Mouse (Mus musculus): ENCODE results near the gene Col11a2. TPM values are rescaled to one million over a fixed set of nuclear protein-coding genes. Genes with fewer than 3 reads are reported as not detected.

Col11a2 gene
- polyA plus RNA-seq, 1 experiment from 2014 or later, result 1.5 TPM

DNA sequence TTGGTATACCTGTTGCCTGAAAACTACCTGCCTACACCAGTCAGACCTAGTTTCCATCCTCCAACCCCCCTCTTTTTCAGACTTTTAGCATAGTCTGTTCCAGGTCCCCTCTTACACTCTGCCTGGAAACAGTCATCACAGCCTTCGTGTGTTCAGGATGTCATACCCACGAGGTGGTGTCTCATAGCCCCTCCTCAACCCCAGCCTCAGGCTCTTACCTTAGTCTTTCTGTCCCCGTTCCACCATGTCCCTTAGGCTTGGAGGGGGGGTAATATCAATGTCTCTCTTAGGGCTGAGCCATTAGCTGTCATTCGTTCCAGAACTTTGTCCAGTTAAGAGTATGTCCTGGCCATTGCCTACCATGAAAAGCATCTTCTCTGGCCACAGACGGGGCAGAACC lies 61.9 kb downstream of the Col11a2 start:
- DNase-seq (ENCODE audit: low spot score), result no peak

DNA sequence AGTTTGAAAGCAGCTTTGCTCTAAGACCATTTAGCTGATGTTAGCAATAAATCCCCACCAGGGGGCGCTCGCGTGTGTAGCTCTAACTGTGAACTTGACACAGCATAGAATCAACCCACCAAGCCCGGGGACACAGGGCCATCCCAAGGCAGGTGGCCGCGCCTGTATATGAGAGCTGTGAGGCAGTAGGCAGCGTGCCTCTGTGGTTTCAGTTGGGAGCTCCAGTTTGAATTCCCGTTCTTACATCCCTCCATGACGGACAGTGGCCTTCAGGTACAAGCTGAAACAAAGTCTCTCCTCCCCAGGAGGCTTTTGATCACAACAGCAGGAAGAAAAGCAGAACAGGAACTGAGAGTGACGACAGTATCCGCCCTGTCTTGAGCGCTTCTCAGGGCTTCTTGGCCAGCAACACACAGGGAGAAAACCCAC lies 62.4 kb downstream of the Col11a2 start:
- peak; percentile 96 for DNase-seq (ENCODE audit: low spot score)

DNA sequence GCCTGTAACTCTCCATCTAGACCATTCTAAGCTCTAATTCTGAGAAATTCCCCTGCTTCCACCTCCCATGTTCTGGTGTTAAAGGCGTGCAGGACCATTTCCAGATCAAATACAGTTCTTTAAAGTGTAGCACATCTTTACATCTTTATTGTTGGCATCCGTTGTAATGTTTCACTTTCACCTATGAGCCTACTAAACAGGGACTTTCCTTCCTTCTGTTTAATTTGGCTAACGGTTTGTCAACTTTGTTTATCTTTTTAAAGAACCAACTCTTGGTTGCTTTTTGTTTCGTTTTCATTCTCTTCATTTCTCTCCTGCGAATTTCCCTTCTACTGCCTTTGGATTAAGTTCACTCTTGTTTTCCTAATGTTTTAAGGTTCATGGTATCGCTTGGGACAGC lies 63.6 kb downstream of the Col11a2 start:
- DNase-seq (ENCODE audit: low spot score), result no peak

DNA sequence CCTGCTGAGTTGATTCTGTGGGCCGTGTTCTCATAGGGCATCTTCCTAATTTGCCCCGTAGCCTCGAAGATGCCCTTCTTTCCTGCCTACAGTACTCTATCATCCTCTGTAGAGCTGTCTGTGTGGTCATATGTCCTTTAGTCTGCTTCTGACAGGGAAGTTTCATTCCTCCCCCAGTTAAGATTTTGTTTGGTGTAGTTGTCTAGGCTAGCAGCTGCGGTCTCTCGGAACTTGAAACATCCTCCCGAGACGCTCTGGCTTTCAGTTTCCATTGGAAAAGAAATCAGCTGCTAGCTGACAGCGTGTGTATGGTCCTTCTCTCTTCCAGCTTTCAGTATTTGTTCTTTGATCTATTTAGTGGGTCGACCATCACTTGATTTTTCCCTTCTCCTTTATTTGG lies 65.6 kb downstream of the Col11a2 start:
- no peak for DNase-seq (ENCODE audit: low spot score)

DNA sequence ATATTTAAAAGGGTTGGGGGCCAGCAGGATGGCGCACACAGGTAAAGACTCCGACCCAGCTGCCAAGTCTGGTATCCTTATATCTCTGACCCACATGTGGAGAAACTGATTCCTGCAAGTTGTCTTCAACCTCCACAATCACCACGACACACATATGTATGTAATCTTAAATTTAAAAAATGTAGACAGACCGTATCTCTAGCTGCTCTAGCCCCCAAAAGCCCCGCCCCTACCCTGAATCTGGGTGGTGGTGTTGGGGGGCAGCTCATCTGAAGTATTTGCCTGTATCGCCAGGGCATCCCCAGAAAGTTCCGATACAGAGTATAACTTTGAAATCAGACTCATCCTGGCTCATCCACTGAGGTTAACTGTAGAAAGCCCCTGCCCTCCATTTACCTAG lies 67.3 kb downstream of the Col11a2 start:
- DNase-seq (ENCODE audit: low spot score), result peak; percentile 1

DNA sequence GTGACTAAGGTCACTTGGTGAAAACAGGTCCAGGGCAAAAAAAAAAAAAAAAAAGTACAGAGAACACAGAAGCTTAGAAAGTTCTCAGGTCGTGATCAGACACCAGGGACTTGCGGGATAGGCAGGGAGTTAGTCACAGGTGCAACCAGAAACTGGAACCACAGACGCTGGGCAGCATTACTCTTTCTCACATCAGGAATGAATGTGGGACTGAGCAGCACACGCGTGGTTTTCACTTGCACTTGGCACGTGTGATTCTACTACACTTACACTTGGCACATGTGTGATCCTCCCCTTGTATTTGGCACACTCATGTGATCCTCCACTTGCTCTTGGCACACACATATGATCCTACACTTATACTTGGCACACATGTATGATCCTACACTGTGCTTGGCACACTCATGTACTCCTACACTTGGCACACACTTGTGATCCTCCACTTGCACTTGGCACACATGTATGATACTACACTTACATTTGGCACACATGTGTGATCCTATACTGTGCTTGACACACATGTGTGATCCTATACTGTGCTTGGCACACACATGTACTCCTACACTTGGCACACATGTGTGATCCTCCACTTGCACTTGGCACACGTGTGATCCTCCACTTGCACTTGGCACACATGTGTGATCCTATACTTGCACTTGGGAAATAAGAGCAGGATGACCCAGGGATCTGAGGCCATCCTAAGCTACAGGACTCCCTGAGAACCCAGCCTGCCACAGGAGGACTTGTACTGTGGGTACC lies 68.1 kb downstream of the Col11a2 start:
- no peak for DNase-seq (ENCODE audit: low spot score)

DNA sequence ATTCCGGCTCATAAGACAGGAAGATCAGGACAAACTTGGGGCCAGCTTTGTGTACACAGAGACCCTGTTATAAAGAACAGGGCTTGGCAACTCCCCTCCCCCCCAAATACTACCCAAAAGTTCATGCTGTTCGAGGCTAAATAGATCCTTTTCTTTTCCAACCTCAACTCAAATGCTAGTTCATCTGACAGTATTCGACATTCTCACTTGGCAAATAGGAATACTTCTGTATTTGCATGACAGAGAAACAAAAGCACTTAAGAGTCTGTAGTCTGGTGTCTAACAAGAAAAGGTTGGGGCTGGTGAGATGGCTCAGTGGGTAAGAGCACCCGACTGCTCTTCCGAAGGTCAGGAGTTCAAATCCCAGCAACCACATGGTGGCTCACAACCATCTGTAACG lies 69.2 kb downstream of the Col11a2 start:
- DNase-seq (ENCODE audit: low spot score), result no peak

DNA sequence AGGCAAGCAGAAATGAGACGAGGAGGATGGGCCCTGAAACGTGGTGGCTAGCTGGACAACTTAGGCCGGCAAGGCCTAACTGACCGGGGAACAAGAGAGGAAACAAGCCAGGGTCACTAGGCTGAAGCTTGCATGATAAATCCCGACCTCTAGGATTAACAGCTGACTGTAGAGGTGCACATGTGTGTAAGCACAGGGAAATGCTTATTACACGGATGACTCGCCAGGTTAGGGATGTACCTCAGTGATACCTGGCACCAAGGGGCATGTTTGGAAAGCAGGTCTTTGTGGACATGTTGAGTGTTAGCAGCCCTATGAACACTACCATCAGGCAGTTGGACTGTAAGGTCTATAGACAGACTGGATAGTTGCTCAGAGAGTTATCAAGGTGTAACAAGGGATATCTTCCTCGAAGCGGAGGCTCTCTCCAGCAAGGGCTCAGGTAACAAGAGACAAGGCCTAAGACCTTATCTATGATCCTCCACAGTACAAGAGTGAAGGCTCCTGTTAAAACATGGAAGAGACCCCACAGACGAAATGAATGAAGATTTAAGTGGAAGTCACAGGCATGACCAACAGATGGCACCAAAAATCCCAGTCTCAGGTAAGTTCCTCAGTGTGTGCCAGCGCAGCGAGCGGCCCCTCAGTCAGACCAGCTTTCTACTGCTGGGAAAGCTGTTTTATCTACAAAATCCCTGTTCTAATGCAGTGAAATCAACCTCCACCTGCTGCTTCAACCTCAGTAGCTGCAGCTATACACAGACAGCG lies 70.0 kb downstream of the Col11a2 start:
- DNase-seq (ENCODE audit: low spot score), result peak; percentile 53

DNA sequence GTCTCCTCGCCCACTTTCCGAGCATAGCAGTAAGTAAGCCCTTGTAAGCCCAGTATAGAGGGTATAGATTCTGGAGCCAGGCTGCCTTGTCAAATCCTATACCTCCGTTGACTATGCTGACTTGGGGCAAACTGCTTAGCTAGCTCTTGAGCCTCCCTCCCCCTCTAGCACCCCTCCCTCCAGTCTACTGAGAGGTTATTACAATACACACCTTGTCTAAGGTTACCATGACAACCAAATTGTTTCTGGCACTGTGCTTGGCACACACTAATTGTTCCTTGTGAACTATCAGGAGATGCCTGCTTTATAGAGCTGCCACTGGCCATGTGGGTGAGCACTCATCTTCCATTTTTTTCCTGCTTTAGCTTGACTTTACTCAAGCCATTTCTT lies 70.6 kb downstream of the Col11a2 start:
- no peak for DNase-seq (ENCODE audit: low spot score)

DNA sequence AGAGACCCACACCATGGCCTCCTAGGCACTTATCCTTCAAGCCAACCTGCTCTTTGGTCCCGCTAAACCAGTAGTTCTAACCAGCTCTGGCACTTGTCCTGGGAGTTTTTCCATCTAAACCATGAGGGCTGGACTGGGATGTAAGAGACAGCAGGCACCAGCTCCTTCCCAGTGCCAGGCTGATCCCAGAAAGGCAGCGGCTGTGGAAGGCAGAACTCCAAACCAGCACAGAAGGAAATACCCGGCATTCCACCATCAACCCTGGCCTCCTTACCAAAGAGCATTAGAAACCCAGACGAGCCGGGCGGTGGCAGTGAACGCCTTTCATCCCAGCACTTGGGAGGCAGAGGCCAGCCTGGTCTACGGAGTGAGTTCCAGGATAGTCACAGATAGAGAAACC lies 71.1 kb downstream of the Col11a2 start:
- DNase-seq (ENCODE audit: low spot score), result no peak

DNA sequence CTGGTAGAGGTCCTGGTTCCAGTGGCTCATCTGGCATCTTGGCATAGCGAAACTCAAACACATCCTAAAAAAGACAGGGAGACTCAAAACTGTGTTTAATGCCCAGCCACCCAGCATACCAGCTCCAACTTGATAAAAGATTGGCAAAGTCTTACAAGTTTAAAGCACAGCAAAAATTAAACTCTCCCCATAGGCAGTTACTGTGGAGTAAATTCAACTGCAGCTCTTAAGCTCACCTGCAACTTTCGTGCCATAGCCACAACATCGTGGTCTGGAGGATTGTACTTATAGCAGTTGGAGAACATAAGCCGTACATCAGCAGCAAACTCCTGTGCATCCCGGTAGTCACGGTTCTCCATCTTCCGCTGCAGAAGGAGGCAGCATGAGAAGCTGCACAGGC lies 74.9 kb downstream of the Col11a2 start:
- DNase-seq (ENCODE audit: low spot score), result no peak

MicroRNAs encoded within 50 kb of the gene (microRNA counts, 519-probe panel; counts per million panel counts)
- 473 counts per million, percentile 71 among the panel's probes with 10 or more counts for microRNA mmu-miR-219

Small RNA genes within 50 kb of the gene (microRNA-seq; reads per million reads assigned to microRNA genes)
- gene Mir219a-1 (ENCODE audit: borderline number of aligned reads) (not detected), gene Mir219c (ENCODE audit: borderline number of aligned reads) (not detected)

Other genes starting within 250 kb of the Col11a2 start
- gene Kank3, start 228.9 kb upstream of the Col11a2 start, polyA plus RNA-seq (2015; fragmentation: Nextera tagmentation; extraction: Ambion mirVana), result 19.1 and 22.0 TPM in 2 replicates
- 1,516 and 1,544 TPM in 2 replicates for gene Rps28, start 214.9 kb upstream of the Col11a2 start, polyA plus RNA-seq (2015; fragmentation: Nextera tagmentation; extraction: Ambion mirVana)
- 464 TPM in 2 replicates for gene Ndufa7, start 214.9 kb upstream of the Col11a2 start, polyA plus RNA-seq (2015; fragmentation: Nextera tagmentation; extraction: Ambion mirVana)
- gene Cd320, start 196.3 kb upstream of the Col11a2 start, polyA plus RNA-seq (2015; fragmentation: Nextera tagmentation; extraction: Ambion mirVana), result 35.1 and 35.2 TPM in 2 replicates
- not detected in 2 replicates for gene Gm7029, start 165.6 kb upstream of the Col11a2 start, polyA plus RNA-seq (2015; fragmentation: Nextera tagmentation; extraction: Ambion mirVana)
- 5.9 and 6.8 TPM in 2 replicates for gene Kifc1, start 148.8 kb upstream of the Col11a2 start, polyA plus RNA-seq (2015; fragmentation: Nextera tagmentation; extraction: Ambion mirVana)
- 1.6 and 1.9 TPM in 2 replicates for gene Platr17, start 134.3 kb upstream of the Col11a2 start, polyA plus RNA-seq (2015; fragmentation: Nextera tagmentation; extraction: Ambion mirVana)
- 62.9 and 67.8 TPM in 2 replicates for gene Daxx, start 130.0 kb upstream of the Col11a2 start, polyA plus RNA-seq (2015; fragmentation: Nextera tagmentation; extraction: Ambion mirVana)
- gene Tapbp, start 123.5 kb upstream of the Col11a2 start, polyA plus RNA-seq (2015; fragmentation: Nextera tagmentation; extraction: Ambion mirVana), result 131 and 140 TPM in 2 replicates
- 13.8 and 14.9 TPM in 2 replicates for gene Zbtb22, start 123.5 kb upstream of the Col11a2 start, polyA plus RNA-seq (2015; fragmentation: Nextera tagmentation; extraction: Ambion mirVana)
- 37.5 and 42.3 TPM in 2 replicates for gene Rgl2, start 109.9 kb upstream of the Col11a2 start, polyA plus RNA-seq (2015; fragmentation: Nextera tagmentation; extraction: Ambion mirVana)
- gene Pfdn6, start 99.1 kb upstream of the Col11a2 start, polyA plus RNA-seq (2015; fragmentation: Nextera tagmentation; extraction: Ambion mirVana), result 218 and 225 TPM in 2 replicates
- gene Wdr46, start 98.8 kb upstream of the Col11a2 start, polyA plus RNA-seq (2015; fragmentation: Nextera tagmentation; extraction: Ambion mirVana), result 20.6 and 25.5 TPM in 2 replicates
- gene B3galt4, start 87.9 kb upstream of the Col11a2 start, polyA plus RNA-seq (2015; fragmentation: Nextera tagmentation; extraction: Ambion mirVana), result 13.3 and 15.8 TPM in 2 replicates
- 43.6 and 46.1 TPM in 2 replicates for gene Vps52, start 83.6 kb upstream of the Col11a2 start, polyA plus RNA-seq (2015; fragmentation: Nextera tagmentation; extraction: Ambion mirVana)
- gene Rps18, start 83.4 kb upstream of the Col11a2 start, polyA plus RNA-seq (2015; fragmentation: Nextera tagmentation; extraction: Ambion mirVana), result 2,265 and 2,338 TPM in 2 replicates
- gene H2-K1, start 39.1 kb upstream of the Col11a2 start, polyA plus RNA-seq (2015; fragmentation: Nextera tagmentation; extraction: Ambion mirVana), result 528 and 569 TPM in 2 replicates
- 14.5 and 20.9 TPM in 2 replicates for gene Ring1, start 14.8 kb upstream of the Col11a2 start, polyA plus RNA-seq (2015; fragmentation: Nextera tagmentation; extraction: Ambion mirVana)
- 77.4 and 82.2 TPM in 2 replicates for gene H2-Ke6, start 11.4 kb upstream of the Col11a2 start, polyA plus RNA-seq (2015; fragmentation: Nextera tagmentation; extraction: Ambion mirVana)
- gene Slc39a7, start 7.8 kb upstream of the Col11a2 start, polyA plus RNA-seq (2015; fragmentation: Nextera tagmentation; extraction: Ambion mirVana), result 90.5 and 96.5 TPM in 2 replicates
- 47.1 and 48.9 TPM in 2 replicates for gene Rxrb, start 7.6 kb upstream of the Col11a2 start, polyA plus RNA-seq (2015; fragmentation: Nextera tagmentation; extraction: Ambion mirVana)
- gene H2-Oa, start 52.9 kb downstream of the Col11a2 start, polyA plus RNA-seq (2015; fragmentation: Nextera tagmentation; extraction: Ambion mirVana), result 55.0 and 57.1 TPM in 2 replicates
- gene H2-DMa, start 80.1 kb downstream of the Col11a2 start, polyA plus RNA-seq (2015; fragmentation: Nextera tagmentation; extraction: Ambion mirVana), result 113 and 114 TPM in 2 replicates
- 98.3 and 107 TPM in 2 replicates for gene Brd2, start 83.2 kb downstream of the Col11a2 start, polyA plus RNA-seq (2015; fragmentation: Nextera tagmentation; extraction: Ambion mirVana)
- 57.8 and 62.9 TPM in 2 replicates for gene H2-DMb2, start 103.9 kb downstream of the Col11a2 start, polyA plus RNA-seq (2015; fragmentation: Nextera tagmentation; extraction: Ambion mirVana)
- gene H2-DMb1, start 113.6 kb downstream of the Col11a2 start, polyA plus RNA-seq (2015; fragmentation: Nextera tagmentation; extraction: Ambion mirVana), result 39.8 and 42.2 TPM in 2 replicates
- 81.6 and 87.3 TPM in 2 replicates for gene Tap1, start 148.1 kb downstream of the Col11a2 start, polyA plus RNA-seq (2015; fragmentation: Nextera tagmentation; extraction: Ambion mirVana)
- gene Psmb9, start 148.3 kb downstream of the Col11a2 start, polyA plus RNA-seq (2015; fragmentation: Nextera tagmentation; extraction: Ambion mirVana), result 251 and 261 TPM in 2 replicates
- 875 and 899 TPM in 2 replicates for gene Psmb8, start 158.3 kb downstream of the Col11a2 start, polyA plus RNA-seq (2015; fragmentation: Nextera tagmentation; extraction: Ambion mirVana)
- gene Tap2, start 164.1 kb downstream of the Col11a2 start, polyA plus RNA-seq (2015; fragmentation: Nextera tagmentation; extraction: Ambion mirVana), result 140 and 153 TPM in 2 replicates
- gene H2-Ob, start 199.5 kb downstream of the Col11a2 start, polyA plus RNA-seq (2015; fragmentation: Nextera tagmentation; extraction: Ambion mirVana), result 2.6 and 2.8 TPM in 2 replicates
- gene H2-Ab1, start 218.3 kb downstream of the Col11a2 start, polyA plus RNA-seq (2015; fragmentation: Nextera tagmentation; extraction: Ambion mirVana), result 1,510 and 1,544 TPM in 2 replicates
- gene H2-Aa, start 248.4 kb downstream of the Col11a2 start, polyA plus RNA-seq (2015; fragmentation: Nextera tagmentation; extraction: Ambion mirVana), result 991 and 995 TPM in 2 replicates